Mouse (Mus musculus) heart, postnatal 4 days (tissue): ENCODE measurements around the gene Gm49395. TPM values are rescaled to one million over a fixed set of nuclear protein-coding genes. Genes with fewer than 3 reads are reported as not detected.
A peak's percentile ranks its signal among the peaks of the same experiment; 100 is the strongest.

Experiments
- DNase-seq: peaks from one replicate; pipeline ENCODE4 v3.0.0; 2021
- total RNA-seq, 2 experiments: library from RNA; stranded (reverse); gene quantifications; 2 replicates each; pipeline ENCODE4 v1.2.3; 2021

The Gm49395 gene
- total RNA-seq, result 10 to 100 TPM; 25.0 to 27.5 TPM

DNA sequence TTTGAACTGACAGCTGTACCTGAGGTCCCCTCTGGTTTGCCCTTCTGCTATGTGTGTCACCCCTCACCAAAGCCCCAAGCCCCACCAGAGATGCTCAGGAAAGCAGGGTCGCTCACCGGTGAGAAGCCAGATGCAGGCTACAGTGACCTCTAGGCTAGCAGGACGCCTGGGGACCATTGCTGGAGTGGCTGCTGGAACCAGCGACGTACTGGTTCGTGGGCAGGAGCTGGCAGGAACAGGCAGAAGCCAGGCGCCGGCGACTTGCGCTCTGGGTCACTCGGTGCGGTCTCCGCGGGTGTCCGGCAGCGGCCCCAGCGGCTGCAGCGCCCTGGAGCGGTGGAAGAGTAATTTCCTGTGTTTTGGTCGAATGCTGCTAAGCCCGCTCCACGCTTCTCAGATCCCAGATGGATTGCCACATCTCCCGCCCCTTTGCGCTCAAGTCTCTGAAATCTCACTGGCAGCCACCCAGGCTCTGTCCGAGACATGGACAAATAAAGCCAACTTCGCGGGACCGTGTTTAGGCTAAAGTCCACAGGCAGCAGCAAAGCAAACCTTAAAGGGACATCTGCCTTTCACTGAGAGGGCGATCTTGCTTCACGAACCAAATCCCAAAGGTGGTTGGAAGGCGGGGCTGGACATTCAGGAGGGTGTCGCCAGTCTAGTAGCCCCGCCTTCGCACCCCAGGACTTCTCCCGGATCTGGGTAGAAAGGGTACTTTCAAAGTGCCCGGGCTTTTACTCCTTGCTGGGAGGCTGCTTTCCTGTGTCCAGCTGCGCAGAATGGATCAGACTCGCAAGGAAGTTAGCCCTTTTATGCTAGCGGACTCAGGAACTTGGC lies at the start of gene Gm49395, which contains the start of gene Itga1:
TSS of gene Gm49395 (minus strand) at position 567 of the 837 bp plus-strand sequence.
TSS of gene Itga1 (minus strand) at position 610 of the 837 bp plus-strand sequence.
- DNase-seq, result peak; percentile 87

GRCm38 (mm10) chr13:115150602-115151001 lies 48.9 kb upstream of the Gm49395 start:
- DNase-seq, result no peak

DNA sequence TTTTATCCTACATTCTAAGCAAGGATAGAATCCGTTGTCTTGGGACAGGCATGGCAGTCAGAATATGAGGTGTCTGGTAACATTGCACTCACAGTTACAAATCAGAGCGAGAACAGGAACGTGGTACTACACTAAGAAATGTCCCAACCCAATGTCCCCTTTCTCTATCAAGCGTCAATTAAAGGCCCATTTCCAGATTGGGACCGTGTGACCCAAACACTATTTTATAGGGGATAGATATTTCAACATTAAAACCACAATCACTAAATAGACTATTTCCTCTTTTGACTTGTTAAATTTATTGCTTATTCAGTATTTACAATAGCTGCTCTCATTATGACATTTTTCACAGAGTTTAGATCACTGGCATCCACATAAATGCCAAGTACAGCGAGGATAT lies 48.1 kb upstream of the Gm49395 start:
- no peak for DNase-seq

DNA sequence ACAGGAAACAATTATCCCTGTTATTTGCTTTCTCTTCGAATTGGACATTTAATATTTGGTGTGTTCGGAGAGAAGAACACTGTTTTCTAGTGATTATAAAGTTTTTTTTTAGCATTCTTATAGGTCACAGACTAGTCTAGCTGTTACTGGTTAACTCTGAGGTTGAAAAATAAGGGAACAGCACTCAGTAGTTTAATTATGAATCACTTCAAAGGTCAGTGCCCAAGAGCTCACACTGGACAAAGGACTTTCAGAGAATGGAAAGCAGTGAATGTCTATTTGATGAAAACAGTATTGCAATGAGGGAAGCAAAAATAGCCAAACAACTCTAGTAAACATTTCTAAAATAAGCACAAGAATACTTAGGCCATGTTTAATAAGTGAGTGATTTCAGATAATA lies 41.9 kb upstream of the Gm49395 start:
- no peak for DNase-seq

GRCm38 (mm10) chr13:115142066-115142465 lies 40.3 kb upstream of the Gm49395 start:
- no peak for DNase-seq

DNA sequence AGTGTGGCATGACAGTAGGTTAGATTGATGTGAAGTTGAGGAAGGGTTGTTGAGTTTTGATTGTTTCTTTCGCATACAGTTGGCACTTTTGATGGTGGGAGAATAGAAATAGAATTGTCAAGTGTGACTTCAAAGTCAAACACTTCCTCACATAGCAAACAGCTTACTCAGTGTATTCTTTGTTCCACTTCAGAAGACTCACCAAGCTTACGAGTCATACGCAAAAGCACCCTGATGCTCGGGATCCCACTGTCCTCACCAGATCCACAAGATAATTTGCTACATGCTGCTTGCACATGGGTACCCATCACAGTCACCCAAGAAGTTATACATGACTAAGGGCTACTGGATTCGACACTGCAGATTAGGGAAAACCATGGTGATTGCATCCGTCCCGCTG lies 36.8 kb upstream of the Gm49395 start:
- DNase-seq, result no peak

GRCm38 (mm10) chr13:115136761-115137160 lies 35.0 kb upstream of the Gm49395 start:
- no peak for DNase-seq

DNA sequence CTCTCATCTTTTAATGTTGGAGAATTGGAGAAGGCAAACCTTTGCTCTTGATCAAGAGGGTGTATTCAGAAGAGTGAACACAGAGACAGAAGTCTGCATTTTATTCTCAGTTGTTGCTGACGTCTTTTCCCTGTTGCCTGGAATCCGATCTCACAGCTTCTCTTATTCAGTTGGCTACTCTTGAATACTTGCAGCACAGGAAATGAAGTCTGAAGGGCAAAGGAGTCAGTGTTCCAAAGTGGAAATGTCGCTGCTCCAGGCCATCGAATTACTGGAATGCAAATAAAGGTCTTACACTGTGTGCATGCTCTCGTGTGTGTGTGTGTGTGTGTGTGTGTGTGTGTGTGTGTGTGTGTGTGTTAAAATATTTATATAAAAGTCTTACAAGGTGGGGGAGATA lies 30.7 kb upstream of the Gm49395 start:
- no peak for DNase-seq

- DNase-seq, result no peak
Measured at GRCm38 (mm10) chr13:115131381-115131780, 29.7 kb upstream of the Gm49395 start.

GRCm38 (mm10) chr13:115130035-115130434 lies 28.3 kb upstream of the Gm49395 start:
- DNase-seq, result no peak

- DNase-seq, result no peak
Measured at GRCm38 (mm10) chr13:115127826-115128225, 26.1 kb upstream of the Gm49395 start.

GRCm38 (mm10) chr13:115126534-115126933 lies 24.8 kb upstream of the Gm49395 start:
- no peak for DNase-seq

DNA sequence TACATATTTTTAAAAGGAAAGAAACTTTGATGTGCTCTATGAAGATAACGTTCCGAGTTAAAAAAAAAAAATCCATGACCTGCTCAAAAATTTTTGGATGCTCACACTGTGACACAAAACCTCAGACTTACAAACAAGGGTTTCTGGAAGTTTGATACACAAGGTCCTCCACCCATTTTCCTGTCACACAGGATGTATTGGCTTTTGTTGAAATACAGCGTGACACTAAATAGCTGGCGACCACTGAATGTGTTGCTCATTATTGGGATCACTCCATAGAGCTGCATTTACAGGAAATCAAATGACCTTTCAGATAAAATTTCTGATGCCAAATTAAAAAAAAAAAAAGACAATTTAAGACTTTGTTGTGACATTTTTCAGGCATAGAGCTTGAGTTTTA lies 23.4 kb upstream of the Gm49395 start:
- DNase-seq, result no peak

GRCm38 (mm10) chr13:115124521-115124920 lies 22.8 kb upstream of the Gm49395 start:
- DNase-seq, result no peak

GRCm38 (mm10) chr13:115118756-115119155 lies 17.0 kb upstream of the Gm49395 start:
- DNase-seq, result no peak

GRCm38 (mm10) chr13:115118195-115118594 lies 16.5 kb upstream of the Gm49395 start:
- DNase-seq, result no peak

- DNase-seq, result no peak
Measured at GRCm38 (mm10) chr13:115116930-115117621, 15.4 kb upstream of the Gm49395 start.

- DNase-seq, result no peak
Measured at GRCm38 (mm10) chr13:115109628-115110027, 7.9 kb upstream of the Gm49395 start.

GRCm38 (mm10) chr13:115107436-115107835 lies 5.7 kb upstream of the Gm49395 start:
- DNase-seq, result no peak

DNA sequence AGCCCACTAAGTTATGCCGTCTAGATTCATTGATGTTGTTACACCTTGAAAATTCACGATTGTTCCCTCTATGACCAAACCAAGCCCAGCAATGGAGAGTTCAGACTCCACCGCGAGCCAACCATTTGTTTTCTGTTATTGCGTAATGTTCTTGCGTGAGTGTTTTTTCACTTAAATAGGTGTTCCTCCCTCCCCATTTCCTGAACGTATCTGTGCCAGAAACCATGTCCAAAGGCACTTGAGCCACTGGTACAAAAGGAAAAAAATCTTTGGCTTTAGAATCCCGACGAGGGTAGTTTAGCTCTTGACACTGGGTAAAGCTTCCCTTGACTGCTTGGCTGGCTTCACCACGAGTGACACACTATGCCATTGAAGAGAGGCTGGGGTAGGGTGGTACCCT lies 4.5 kb upstream of the Gm49395 start:
- DNase-seq, result no peak

DNA sequence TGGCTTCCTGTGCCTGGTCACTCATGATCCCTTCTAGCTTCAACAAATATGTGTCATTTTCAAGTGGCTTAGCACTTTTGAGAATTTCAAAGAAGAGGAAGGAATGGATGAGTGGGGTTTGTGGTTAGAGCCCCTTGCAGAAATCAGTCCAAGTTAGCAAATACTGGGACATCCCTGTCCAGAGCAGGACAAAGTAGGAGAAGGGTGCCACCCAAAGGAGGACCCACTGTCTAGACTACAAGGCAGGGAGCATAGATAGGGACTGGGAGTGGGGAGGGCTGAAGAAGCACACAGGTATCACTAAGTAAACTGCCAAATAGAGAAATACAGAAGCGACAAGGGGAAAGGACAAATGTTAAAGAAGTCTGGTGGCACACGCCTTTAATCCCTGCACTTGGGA lies 1.0 kb upstream of the Gm49395 start:
- DNase-seq, result no peak

- no peak for DNase-seq
Measured at GRCm38 (mm10) chr13:115100381-115101177, 1.1 kb downstream of the Gm49395 start.

GRCm38 (mm10) chr13:115099381-115099780 lies 2.3 kb downstream of the Gm49395 start:
- DNase-seq, result no peak
